Mouse (Mus musculus): ENCODE data around the gene Strn.

- no peak for TF ChIP-seq CTCF (IDR thresholded peaks at IDR 0.05; ENCODE audit: low read depth)
- no peak for TF ChIP-seq EP300 (IDR thresholded peaks at IDR 0.05; ENCODE audit: low read depth)
Observed at GRCm38 (mm10) chr17:78676813-78677212, 60.2 kb downstream of the Strn start.

Measured in liver, embryonic 14.5 days (tissue).